Mouse (Mus musculus): ENCODE results near the gene Amer3.

- TF ChIP-seq EP300 (optimal IDR thresholded peaks at IDR 0.05) = no peak
- TF ChIP-seq CTCF (IDR thresholded peaks at IDR 0.05; ENCODE audit: low read depth) = no peak
Measured at GRCm38 (mm10) chr1:34568120-34568519, 11.3 kb upstream of the Amer3 start.
